Mouse (Mus musculus): ENCODE data around the gene Gm13289. TPM values are rescaled to one million over a fixed set of nuclear protein-coding genes. Genes with fewer than 3 reads are reported as not detected.

Gene Gm13289
- polyA plus RNA-seq, 1 experiment from 2014 or later, result not detected

Other genes with a start within 250 kb of the Gm13289 start
- gene Ifna15, start 218.7 kb upstream of the Gm13289 start, polyA plus RNA-seq (2015; fragmentation: Nextera tagmentation; extraction: Ambion mirVana), result not detected in 2 replicates
- gene Ifna14, start 205.1 kb upstream of the Gm13289 start, polyA plus RNA-seq (2015; fragmentation: Nextera tagmentation; extraction: Ambion mirVana), result not detected in 2 replicates
- gene Ifna9, start 184.5 kb upstream of the Gm13289 start, polyA plus RNA-seq (2015; fragmentation: Nextera tagmentation; extraction: Ambion mirVana), result not detected in 2 replicates
- not detected in 2 replicates for gene Ifna12, start 173.5 kb upstream of the Gm13289 start, polyA plus RNA-seq (2015; fragmentation: Nextera tagmentation; extraction: Ambion mirVana)
- gene C87499, start 142.5 kb upstream of the Gm13289 start, polyA plus RNA-seq (2015; fragmentation: Nextera tagmentation; extraction: Ambion mirVana), result not detected in 2 replicates
- not detected in 2 replicates for gene Ifna13, start 132.5 kb upstream of the Gm13289 start, polyA plus RNA-seq (2015; fragmentation: Nextera tagmentation; extraction: Ambion mirVana)
- gene Ifna16, start 100.0 kb upstream of the Gm13289 start, polyA plus RNA-seq (2015; fragmentation: Nextera tagmentation; extraction: Ambion mirVana), result not detected in 2 replicates
- not detected in 2 replicates for gene Ifna2, start 93.0 kb upstream of the Gm13289 start, polyA plus RNA-seq (2015; fragmentation: Nextera tagmentation; extraction: Ambion mirVana)
- not detected in 2 replicates for gene Ifnab, start 85.6 kb upstream of the Gm13289 start, polyA plus RNA-seq (2015; fragmentation: Nextera tagmentation; extraction: Ambion mirVana)
- gene Gm26566, start 55.1 kb upstream of the Gm13289 start, polyA plus RNA-seq (2015; fragmentation: Nextera tagmentation; extraction: Ambion mirVana), result 1.1 and 2.1 TPM in 2 replicates
- 120 and 125 TPM in 2 replicates for gene Klhl9, start 54.5 kb upstream of the Gm13289 start, polyA plus RNA-seq (2015; fragmentation: Nextera tagmentation; extraction: Ambion mirVana)
- gene Gm13271, start 22.1 kb upstream of the Gm13289 start, polyA plus RNA-seq (2015; fragmentation: Nextera tagmentation; extraction: Ambion mirVana), result not detected in 2 replicates
- gene Gm13283, start 16.8 kb upstream of the Gm13289 start, polyA plus RNA-seq (2015; fragmentation: Nextera tagmentation; extraction: Ambion mirVana), result 0.17 TPM in 1 of 2 replicates, not detected in the other
- not detected in 2 replicates for gene Gm13290, start 3.1 kb upstream of the Gm13289 start, polyA plus RNA-seq (2015; fragmentation: Nextera tagmentation; extraction: Ambion mirVana)
- gene Gm13272, start 2.9 kb downstream of the Gm13289 start, polyA plus RNA-seq (2015; fragmentation: Nextera tagmentation; extraction: Ambion mirVana), result not detected in 2 replicates
- gene Ifnz, start 5.2 kb downstream of the Gm13289 start, polyA plus RNA-seq (2015; fragmentation: Nextera tagmentation; extraction: Ambion mirVana), result 0.18 TPM in 1 of 2 replicates, not detected in the other
- gene Gm13276, start 8.8 kb downstream of the Gm13289 start, polyA plus RNA-seq (2015; fragmentation: Nextera tagmentation; extraction: Ambion mirVana), result not detected in 2 replicates
- not detected in 2 replicates for gene Gm13277, start 11.7 kb downstream of the Gm13289 start, polyA plus RNA-seq (2015; fragmentation: Nextera tagmentation; extraction: Ambion mirVana)
- gene Gm13278, start 14.6 kb downstream of the Gm13289 start, polyA plus RNA-seq (2015; fragmentation: Nextera tagmentation; extraction: Ambion mirVana), result not detected in 2 replicates
- gene Gm13275, start 17.6 kb downstream of the Gm13289 start, polyA plus RNA-seq (2015; fragmentation: Nextera tagmentation; extraction: Ambion mirVana), result not detected in 2 replicates
- gene Gm13279, start 20.5 kb downstream of the Gm13289 start, polyA plus RNA-seq (2015; fragmentation: Nextera tagmentation; extraction: Ambion mirVana), result not detected in 2 replicates
- 0.43 TPM in 1 of 2 replicates, not detected in the other for gene Gm13285, start 22.7 kb downstream of the Gm13289 start, polyA plus RNA-seq (2015; fragmentation: Nextera tagmentation; extraction: Ambion mirVana)
- gene Gm13287, start 26.3 kb downstream of the Gm13289 start, polyA plus RNA-seq (2015; fragmentation: Nextera tagmentation; extraction: Ambion mirVana), result not detected in 2 replicates
- not detected in 2 replicates for gene Gm13288, start 28.6 kb downstream of the Gm13289 start, polyA plus RNA-seq (2015; fragmentation: Nextera tagmentation; extraction: Ambion mirVana)
- not detected in 2 replicates for gene Ifna7, start 39.3 kb downstream of the Gm13289 start, polyA plus RNA-seq (2015; fragmentation: Nextera tagmentation; extraction: Ambion mirVana)
- gene Ifna11, start 43.0 kb downstream of the Gm13289 start, polyA plus RNA-seq (2015; fragmentation: Nextera tagmentation; extraction: Ambion mirVana), result not detected in 2 replicates
- not detected in 2 replicates for gene Ifna6, start 50.5 kb downstream of the Gm13289 start, polyA plus RNA-seq (2015; fragmentation: Nextera tagmentation; extraction: Ambion mirVana)
- not detected in 2 replicates for gene Ifna5, start 58.6 kb downstream of the Gm13289 start, polyA plus RNA-seq (2015; fragmentation: Nextera tagmentation; extraction: Ambion mirVana)
- gene Ifna4, start 64.9 kb downstream of the Gm13289 start, polyA plus RNA-seq (2015; fragmentation: Nextera tagmentation; extraction: Ambion mirVana), result not detected in 2 replicates
- gene Ifna1, start 73.2 kb downstream of the Gm13289 start, polyA plus RNA-seq (2015; fragmentation: Nextera tagmentation; extraction: Ambion mirVana), result not detected in 2 replicates
- gene Ifne, start 103.3 kb downstream of the Gm13289 start, polyA plus RNA-seq (2015; fragmentation: Nextera tagmentation; extraction: Ambion mirVana), result not detected in 2 replicates